Mouse (Mus musculus): ENCODE data around the gene Elavl2.
"Not testable (repeated sequence)": the region's sequence is repeated elsewhere in the genome, so short reads cannot be mapped to it uniquely, and the experiment has no call there.

Gene Elavl2

GRCm38 (mm10) chr4:91334177-91334576 is 66.4 kb downstream of the Elavl2 start:
- no peak for DNase-seq (ENCODE audit: low spot score)

GRCm38 (mm10) chr4:91310801-91311200 is 89.8 kb downstream of the Elavl2 start:
- no peak for DNase-seq (ENCODE audit: low spot score)

GRCm38 (mm10) chr4:91297706-91298105 is 102.9 kb downstream of the Elavl2 start:
- DNase-seq (ENCODE audit: low spot score) = no peak

- DNase-seq (ENCODE audit: low spot score) = no peak
These were observed 105.3 kb downstream of the Elavl2 start for GRCm38 (mm10) chr4:91295317-91295716.

- DNase-seq (ENCODE audit: low spot score) = no peak
These were observed 109.1 kb downstream of the Elavl2 start for GRCm38 (mm10) chr4:91291526-91291925.

- DNase-seq (ENCODE audit: low spot score) = no peak
These were observed 110.2 kb downstream of the Elavl2 start for GRCm38 (mm10) chr4:91290373-91290772.

- peak; percentile 65 for DNase-seq (ENCODE audit: low spot score)
These were observed 111.4 kb downstream of the Elavl2 start for GRCm38 (mm10) chr4:91289151-91289550.

- no peak for DNase-seq (ENCODE audit: low spot score)
These were observed 132.2 kb downstream of the Elavl2 start for GRCm38 (mm10) chr4:91268390-91268789.

- DNase-seq (ENCODE audit: low spot score) = no peak
These were observed 136.7 kb downstream of the Elavl2 start for GRCm38 (mm10) chr4:91263733-91264440.

- no peak for DNase-seq (ENCODE audit: low spot score)
These were observed 137.7 kb downstream of the Elavl2 start for GRCm38 (mm10) chr4:91262839-91263238.

- no peak for DNase-seq (ENCODE audit: low spot score)
These were observed 140.0 kb downstream of the Elavl2 start for GRCm38 (mm10) chr4:91260622-91261021.

- no peak for DNase-seq (ENCODE audit: low spot score)
These were observed 151.9 kb downstream of the Elavl2 start for GRCm38 (mm10) chr4:91248650-91249049.

- DNase-seq (ENCODE audit: low spot score) = not testable (repeated sequence)
These were observed 155.4 kb downstream of the Elavl2 start for GRCm38 (mm10) chr4:91245136-91245535.

- DNase-seq (ENCODE audit: low spot score) = no peak
These were observed 156.0 kb downstream of the Elavl2 start for GRCm38 (mm10) chr4:91244554-91244953.

- no peak for DNase-seq (ENCODE audit: low spot score)
These were observed 156.7 kb downstream of the Elavl2 start for GRCm38 (mm10) chr4:91243896-91244295.

- DNase-seq (ENCODE audit: low spot score) = peak; percentile 8
These were observed 161.7 kb downstream of the Elavl2 start for GRCm38 (mm10) chr4:91238739-91239485.

- DNase-seq (ENCODE audit: low spot score) = no peak
These were observed 163.6 kb downstream of the Elavl2 start for GRCm38 (mm10) chr4:91236976-91237375.

- DNase-seq (ENCODE audit: low spot score) = no peak
These were observed 165.6 kb downstream of the Elavl2 start for GRCm38 (mm10) chr4:91234941-91235340.

- DNase-seq (ENCODE audit: low spot score) = no peak
These were observed 167.0 kb downstream of the Elavl2 start for GRCm38 (mm10) chr4:91233599-91233998.

- DNase-seq (ENCODE audit: low spot score) = no peak
These were observed 170.1 kb downstream of the Elavl2 start for GRCm38 (mm10) chr4:91230439-91230863.

GRCm38 (mm10) chr4:91228341-91228740 is 172.2 kb downstream of the Elavl2 start:
- DNase-seq (ENCODE audit: low spot score) = no peak

GRCm38 (mm10) chr4:91223811-91224210 is 176.8 kb downstream of the Elavl2 start:
- DNase-seq (ENCODE audit: low spot score) = no peak

- DNase-seq (ENCODE audit: low spot score) = no peak
These were observed 181.3 kb downstream of the Elavl2 start for GRCm38 (mm10) chr4:91219322-91219721.

Measured in adipocyte (in vitro differentiated cells).